10 mouse cellular contexts compared by ENCODE assay signal in genomic region chr15:88866934-88867356, GRCm38 (mm10). TPM values are rescaled to one million over a fixed set of nuclear protein-coding genes. Genes with fewer than 3 reads are reported as not detected.
DNase-seq lines count a peak whose midpoint lies in the region; ATAC-seq and TF ChIP-seq lines count a peak whose summit lies in the region.
"Had no signal": no experiment of that assay in that cellular context is flagged by ENCODE, and none has a peak within 500 bp of the region (broad histone marks: within the 10 kb centered on the region; RNA-seq: fewer than 3 reads in every experiment).

No protein-coding gene starts in this region.

- H3K9ac ChIP-seq in kidney, embryonic 15.5 days, result 0 out of 2 replicates have a peak overlapping the region, but pooled peaks have one; percentile 6

- H3K4me2 ChIP-seq in kidney, embryonic 15.5 days, result peak overlapping the region; percentile 13; the same call in 1 of the 2 replicates

- H3K4me3 ChIP-seq in heart, embryonic 10.5 days, result peak overlapping the region; percentile 28
- H3K4me3 ChIP-seq in spleen, adult 2 months (ENCODE audit: extremely low read depth, insufficient read depth, insufficient read length), result no peak overlapping the region
- H3K4me3 ChIP-seq in kidney, embryonic 15.5 days (replicated peaks), result no peak overlapping the region
- H3K4me3 ChIP-seq: erythroblast, embryonic 14.5 days had no signal

- peaks cover 34% of the 10 kb centered on the region for H3K36me3 ChIP-seq in heart, embryonic 10.5 days
- peaks cover 10% of the 10 kb centered on the region for H3K36me3 ChIP-seq in spleen, adult 2 months (ENCODE audit: control insufficient read depth, insufficient read depth, low read length)
- H3K36me3 ChIP-seq in kidney, embryonic 15.5 days, result peaks cover 28% of the 10 kb centered on the region

- peak overlapping the region; percentile 87 for H3K27ac ChIP-seq in heart, embryonic 10.5 days
- H3K27ac ChIP-seq in spleen, adult 2 months (ENCODE audit: insufficient read depth, low read length), result peak overlapping the region; percentile 43; the same call in 1 of the 2 replicates
- peak overlapping the region; percentile 81 for H3K27ac ChIP-seq in kidney, embryonic 15.5 days
- H3K27ac ChIP-seq: macrophage had no signal

- no peaks in the 10 kb centered on the region for H3K27me3 ChIP-seq in heart, embryonic 10.5 days (ENCODE audit: insufficient read depth, poor library complexity, severe bottlenecking)
- H3K27me3 ChIP-seq in spleen, adult 2 months (ENCODE audit: control insufficient read depth, insufficient read depth, low read length), result no peaks in the 10 kb centered on the region
- H3K27me3 ChIP-seq in kidney, embryonic 15.5 days, result no peaks in the 10 kb centered on the region

- peaks cover 66% of the 10 kb centered on the region for H3K4me1 ChIP-seq in heart, embryonic 10.5 days
- H3K4me1 ChIP-seq in spleen, adult 2 months (ENCODE audit: control insufficient read depth, insufficient read depth, insufficient read length), result peaks cover 20% of the 10 kb centered on the region
- H3K4me1 ChIP-seq in kidney, embryonic 15.5 days, result peaks cover 47% of the 10 kb centered on the region

- no peak for ATAC-seq in kidney, embryonic 15.5 days (replicated peaks; ENCODE audit: low FRiP score)

- intact Hi-C loops in heart, postnatal 36 days (cut with DNase I), result loop anchor here (1.0 to 5.0 kb wide), 2 partner anchors 30 to 115 kb away; partner anchors contain the start of gene Zbed4

- 30% methylated on average over 7 of the region's 7 CpGs for WGBS in heart, embryonic 10.5 days
- WGBS in spleen, adult 2 months, result 83% methylated on average over 7 of the region's 7 CpGs
- 53% methylated on average over 7 of the region's 7 CpGs for WGBS in kidney, embryonic 15.5 days

- no peaks in the 10 kb centered on the region for H3K9me3 ChIP-seq in heart, embryonic 10.5 days
- H3K9me3 ChIP-seq in kidney, embryonic 15.5 days (replicated peaks), result no peaks in the 10 kb centered on the region

- no peak for DNase-seq in heart, embryonic 10.5 days (ENCODE audit: low spot score)
- DNase-seq in heart, postnatal 36 days, result no peak
- no peak for DNase-seq in spleen, adult 2 months (ENCODE audit: low read depth in 1 of 2, low spot score in 2 of 2)
- no peak for DNase-seq in spleen, adult 18-20 months
- peak; percentile 21 for DNase-seq in yolk sac, embryonic 10.5 days (ENCODE audit: low spot score)
- no peak for DNase-seq in layer of hippocampus, adult 11-12 months (ENCODE audit: low spot score)
- DNase-seq in urinary bladder, adult 2 months (ENCODE audit: low spot score), result no peak

- no peak for TF ChIP-seq POLR2A in spleen, adult 2 months (IDR thresholded peaks at IDR 0.05; ENCODE audit: low read depth, low read length)

- no peak for TF ChIP-seq CTCF in spleen, adult 2 months (IDR thresholded peaks at IDR 0.05; ENCODE audit: extremely low read depth, insufficient read depth, insufficient read length, insufficient replicate concordance)

RNA-seq across cellular contexts. Expression of gene Pim3, which starts 5.0 kb away (rescaled TPM):
- polyA plus RNA-seq in heart, embryonic 10.5 days (2016; fragmentation: Nextera tagmentation; extraction: Ambion mirVana), result 68.1 and 73.7 TPM in 2 replicates
- total RNA-seq in heart, postnatal 36 days (2021), result 100 to 1,000 TPM; 120 to 134 TPM
- 16.2 and 20.8 TPM in 2 replicates for polyA plus RNA-seq in spleen, adult 2 months (2012; rRNA removed)
- polyA plus RNA-seq in kidney, embryonic 15.5 days (2015; fragmentation: Nextera tagmentation; extraction: Ambion mirVana), result 50.4 and 54.6 TPM in 2 replicates
- polyA plus RNA-seq in urinary bladder, adult 2 months (2012; rRNA removed), result 11.7 and 12.4 TPM in 2 replicates

RNA-seq across cellular contexts. Expression of gene Creld2, which starts 47.5 kb away (rescaled TPM):
- 98.6 and 126 TPM in 2 replicates for polyA plus RNA-seq in heart, embryonic 10.5 days (2016; fragmentation: Nextera tagmentation; extraction: Ambion mirVana)
- 10 to 100 TPM; 16.5 to 27.9 TPM for total RNA-seq in heart, postnatal 36 days (2021)
- polyA plus RNA-seq in spleen, adult 2 months (2012; rRNA removed), result 35.7 and 38.9 TPM in 2 replicates
- 101 and 104 TPM in 2 replicates for polyA plus RNA-seq in kidney, embryonic 15.5 days (2015; fragmentation: Nextera tagmentation; extraction: Ambion mirVana)
- polyA plus RNA-seq in urinary bladder, adult 2 months (2012; rRNA removed), result 31.0 and 36.2 TPM in 2 replicates

RNA-seq across cellular contexts. Expression of gene Alg12, which starts 47.8 kb away (rescaled TPM):
- polyA plus RNA-seq in heart, embryonic 10.5 days (2016; fragmentation: Nextera tagmentation; extraction: Ambion mirVana), result 14.6 and 15.2 TPM in 2 replicates
- 10 to 100 TPM in 1 of 2 experiments, 1 to 10 TPM in 1; 8.9 to 10.1 TPM for total RNA-seq in heart, postnatal 36 days (2021)
- polyA plus RNA-seq in spleen, adult 2 months (2012; rRNA removed), result 16.6 and 18.6 TPM in 2 replicates
- 12.2 and 14.3 TPM in 2 replicates for polyA plus RNA-seq in kidney, embryonic 15.5 days (2015; fragmentation: Nextera tagmentation; extraction: Ambion mirVana)
- 16.3 TPM in 2 replicates for polyA plus RNA-seq in urinary bladder, adult 2 months (2012; rRNA removed)
